23 mouse cellular contexts compared by ENCODE assay signal in the genomic region with DNA sequence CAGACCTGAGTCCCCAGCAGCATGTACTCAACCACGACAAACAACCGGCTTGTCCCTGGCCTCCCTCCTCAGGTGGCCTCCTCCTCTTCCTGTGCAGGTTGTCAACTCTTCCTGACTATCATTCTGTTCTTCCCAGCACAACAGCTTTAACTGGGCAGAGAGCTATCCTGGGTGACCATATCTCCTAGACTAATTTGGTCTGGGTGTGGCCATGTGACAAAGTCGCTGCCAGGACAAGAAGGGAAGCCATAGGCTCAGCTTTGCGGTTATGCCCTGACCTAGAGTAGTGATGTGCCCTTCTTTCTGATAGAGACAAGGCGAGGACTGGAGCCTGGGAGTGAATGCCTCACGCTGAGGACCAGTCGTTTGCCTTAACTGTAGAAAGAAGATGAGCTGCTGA. TPM values are rescaled to one million over a fixed set of nuclear protein-coding genes. Genes with fewer than 3 reads are reported as not detected.
DNase-seq lines count a peak whose midpoint lies in the region; ATAC-seq and TF ChIP-seq lines count a peak whose summit lies in the region.
"Had no signal": no experiment of that assay in that cellular context is flagged by ENCODE, and none has a peak within 500 bp of the region (broad histone marks: within the 10 kb centered on the region; RNA-seq: fewer than 3 reads in every experiment).

No protein-coding gene starts in this region.

- no peak for TF ChIP-seq CTCF in heart, adult 2 months (IDR thresholded peaks at IDR 0.05)
- no peak for TF ChIP-seq CTCF in liver, postnatal 0 days (IDR thresholded peaks at IDR 0.05; ENCODE audit: low read depth)

- peak; percentile 13; the same call in 1 of the 2 replicates for ATAC-seq in liver, embryonic 12.5 days
- ATAC-seq in liver, postnatal 0 days = no peak
- ATAC-seq in heart, embryonic 16.5 days (replicated peaks; ENCODE audit: extremely low read depth, insufficient read depth, low FRiP score) = peak; percentile 61
- ATAC-seq in frontal cortex, adult (ENCODE audit: low TSS enrichment) = no peak
- ATAC-seq: forebrain, postnatal 0 days; midbrain, embryonic 13.5 days had no signal

- H3K4me1 ChIP-seq in heart, adult 2 months (ENCODE audit: control insufficient read depth, insufficient read depth, low read length) = no peaks in the 10 kb centered on the region; the same call in 1 of the 2 replicates
- H3K4me1 ChIP-seq in liver, embryonic 12.5 days = peaks cover 29% of the 10 kb centered on the region
- H3K4me1 ChIP-seq in liver, postnatal 0 days (ENCODE audit: insufficient read depth) = peaks cover 16% of the 10 kb centered on the region
- peaks cover 22% of the 10 kb centered on the region for H3K4me1 ChIP-seq in heart, embryonic 16.5 days (ENCODE audit: control insufficient read depth, insufficient read depth, low read length)
- H3K4me1 ChIP-seq: limb, embryonic 15.5 days had no signal

- H3K4me3 ChIP-seq in heart, adult 2 months = no peak overlapping the region
- no peak overlapping the region for H3K4me3 ChIP-seq in liver, embryonic 12.5 days
- H3K4me3 ChIP-seq in liver, postnatal 0 days (ENCODE audit: low read depth, low read length) = no peak overlapping the region
- no peak overlapping the region for H3K4me3 ChIP-seq in heart, embryonic 16.5 days (ENCODE audit: low read length)
- H3K4me3 ChIP-seq: forebrain, embryonic 10.5 days; gastrocnemius, adult 2 months; hindbrain, embryonic 12.5 days; limb, embryonic 15.5 days; midbrain, embryonic 13.5 days; neural tube, embryonic 13.5 days had no signal

- H3K27me3 ChIP-seq in heart, adult 2 months (ENCODE audit: control insufficient read depth, insufficient read depth, low read length) = no peaks in the 10 kb centered on the region
- H3K27me3 ChIP-seq in liver, embryonic 12.5 days (replicated peaks) = peaks cover 10% of the 10 kb centered on the region; the same call in 1 of the 2 replicates
- H3K27me3 ChIP-seq in liver, postnatal 0 days (ENCODE audit: insufficient read depth, low read length) = no peaks in the 10 kb centered on the region
- no peaks in the 10 kb centered on the region for H3K27me3 ChIP-seq in heart, embryonic 16.5 days (ENCODE audit: control insufficient read depth, insufficient read depth, low read length)
- H3K27me3 ChIP-seq: hindbrain, embryonic 12.5 days; limb, embryonic 15.5 days; midbrain, embryonic 13.5 days; neural tube, embryonic 13.5 days had no signal

- DNase-seq in heart, adult 2 months = peak in 1 of 2 experiments; percentile 48
- no peak for DNase-seq in heart, postnatal 25 days (ENCODE audit: low spot score)
- no peak for DNase-seq in liver, postnatal 0 days
- no peak for DNase-seq in lung, postnatal 4 days
- DNase-seq: adrenal gland, postnatal 36 days; cerebellum, adult 11-12 months; cerebellum, postnatal 14 days; forebrain, postnatal 0 days; gastrocnemius, adult 2 months; kidney, adult 18-20 months; kidney, postnatal 10 days; lung, adult 2 months; right cerebral cortex, adult 18-20 months; thymus, postnatal 14 days had no signal

- no peaks in the 10 kb centered on the region for H3K36me3 ChIP-seq in heart, adult 2 months (ENCODE audit: control insufficient read depth, insufficient read depth, low read length)
- H3K36me3 ChIP-seq in liver, embryonic 12.5 days = no peaks in the 10 kb centered on the region
- H3K36me3 ChIP-seq in liver, postnatal 0 days (replicated peaks; ENCODE audit: insufficient read depth, low read length) = no peaks in the 10 kb centered on the region
- H3K36me3 ChIP-seq in heart, embryonic 16.5 days (ENCODE audit: control insufficient read depth, insufficient read depth) = no peaks in the 10 kb centered on the region
- H3K36me3 ChIP-seq: forebrain, embryonic 10.5 days; hindbrain, embryonic 12.5 days; limb, embryonic 15.5 days; midbrain, embryonic 13.5 days; neural tube, embryonic 13.5 days had no signal

- intact Hi-C loops in heart, adult 2 months (cut with DNase I) = no loop called here
- intact Hi-C loops in heart, postnatal 25 days (cut with DNase I) = no loop called here

- peak overlapping the region; percentile 64 for H3K27ac ChIP-seq in heart, adult 2 months
- H3K27ac ChIP-seq in liver, embryonic 12.5 days = no peak overlapping the region
- no peak overlapping the region for H3K27ac ChIP-seq in liver, postnatal 0 days (ENCODE audit: low read depth)
- H3K27ac ChIP-seq in heart, embryonic 16.5 days (ENCODE audit: low read length) = peak overlapping the region; percentile 67
- H3K27ac ChIP-seq: forebrain, embryonic 10.5 days; gastrocnemius, adult 2 months; limb, embryonic 15.5 days; macrophage; midbrain, embryonic 13.5 days had no signal

- H3K4me2 ChIP-seq in liver, embryonic 12.5 days = no peak overlapping the region
- no peak overlapping the region for H3K4me2 ChIP-seq in liver, postnatal 0 days (ENCODE audit: low read depth, low read length)
- peak overlapping the region; percentile 26; the same call in 1 of the 2 replicates for H3K4me2 ChIP-seq in heart, embryonic 16.5 days (ENCODE audit: low read depth, low read length)
- H3K4me2 ChIP-seq: hindbrain, embryonic 12.5 days; limb, embryonic 15.5 days; midbrain, embryonic 13.5 days; neural tube, embryonic 13.5 days had no signal

- no peak for TF ChIP-seq EP300 in heart, adult 2 months (IDR thresholded peaks at IDR 0.05; ENCODE audit: insufficient read depth, low read depth, low read length)
- TF ChIP-seq EP300 in liver, postnatal 0 days (IDR thresholded peaks at IDR 0.05; ENCODE audit: low read depth) = no peak

- no peaks in the 10 kb centered on the region for H3K79me2 ChIP-seq in heart, adult 2 months (replicated peaks; ENCODE audit: control insufficient read depth, insufficient read depth, low read length)

- TF ChIP-seq POLR2A in heart, adult 2 months (IDR thresholded peaks at IDR 0.05; ENCODE audit: insufficient read depth, low read depth, low read length) = no peak

- 57% methylated on average over 7 of the region's 7 CpGs for WGBS in heart, adult 2 months
- WGBS in liver, embryonic 12.5 days (ENCODE audit: insufficient replicate concordance) = 39% methylated on average over 7 of the region's 7 CpGs
- 57% methylated on average over 7 of the region's 7 CpGs for WGBS in liver, postnatal 0 days (ENCODE audit: insufficient replicate concordance)
- WGBS in heart, embryonic 16.5 days = 44% methylated on average over 7 of the region's 7 CpGs

- no peaks in the 10 kb centered on the region for H3K9me3 ChIP-seq in liver, embryonic 12.5 days (replicated peaks)
- H3K9me3 ChIP-seq in liver, postnatal 0 days (ENCODE audit: low read length) = no peaks in the 10 kb centered on the region
- H3K9me3 ChIP-seq in heart, embryonic 16.5 days (replicated peaks; ENCODE audit: control insufficient read depth, low read length) = 0 out of 2 replicates have a peak, but pooled peaks cover 2% of the 10 kb centered on the region
- H3K9me3 ChIP-seq: forebrain, embryonic 10.5 days; hindbrain, embryonic 12.5 days; limb, embryonic 15.5 days; midbrain, embryonic 13.5 days; neural tube, embryonic 13.5 days had no signal

- H3K9ac ChIP-seq in heart, adult 2 months (ENCODE audit: low read depth, low read length) = no peak overlapping the region
- no peak overlapping the region for H3K9ac ChIP-seq in liver, embryonic 12.5 days
- H3K9ac ChIP-seq in liver, postnatal 0 days (replicated peaks) = no peak overlapping the region
- no peak overlapping the region for H3K9ac ChIP-seq in heart, embryonic 16.5 days (ENCODE audit: low read length)
- H3K9ac ChIP-seq: forebrain, postnatal 0 days; hindbrain, embryonic 12.5 days; limb, embryonic 15.5 days; midbrain, embryonic 13.5 days; neural tube, embryonic 13.5 days had no signal

RNA-seq across cellular contexts. Expression of a gene that starts 33.9 kb away (rescaled TPM):
- total RNA-seq in heart, adult 2 months (2021) = 100 to 1,000 TPM; 205 to 240 TPM
- polyA plus RNA-seq in heart, adult 2 months (2012; rRNA removed) = 61.1 and 80.2 TPM in 2 replicates
- total RNA-seq in heart, postnatal 25 days (2021) = 100 to 1,000 TPM; 201 to 234 TPM
- 301 and 318 TPM in 2 replicates for polyA plus RNA-seq in liver, embryonic 12.5 days (2016; fragmentation: Nextera tagmentation; extraction: Ambion mirVana)
- 234 and 251 TPM in 2 replicates for polyA plus RNA-seq in liver, postnatal 0 days (2015; fragmentation: Nextera tagmentation; extraction: Ambion mirVana)
- 426 and 448 TPM in 2 replicates for polyA plus RNA-seq in heart, embryonic 16.5 days (2015; fragmentation: Nextera tagmentation; extraction: Ambion mirVana)

Comparison
In these comparisons a context has a peak if more than half of its experiments do, and no peak if none do; other contexts are left out.
1. ATAC-seq: peak in liver, embryonic 12.5 days (single experiment) and heart, embryonic 16.5 days (single experiment); none in liver, postnatal 0 days (single experiment) and frontal cortex, adult (single experiment).
2. H3K27ac ChIP-seq: peak in heart, adult 2 months (single experiment) and heart, embryonic 16.5 days (single experiment); none in liver, embryonic 12.5 days (single experiment) and liver, postnatal 0 days (single experiment).